In genomic region chr4:123416829-123417228, GRCm38 (mm10) we compare ENCODE assay signal across 16 mouse cellular contexts.
"Had no signal": no experiment of that assay in that cellular context is flagged by ENCODE, and none has a peak within 500 bp of the region (broad histone marks: within the 10 kb centered on the region; RNA-seq: fewer than 3 reads in every experiment).

No protein-coding gene starts in this region.

- ATAC-seq: liver, postnatal 0 days; midbrain, embryonic 13.5 days; midbrain, embryonic 15.5 days had no signal

- H3K36me3 ChIP-seq: lung, embryonic 15.5 days; midbrain, embryonic 13.5 days; midbrain, embryonic 15.5 days; neural tube, embryonic 12.5 days; stomach, embryonic 15.5 days had no signal

- H3K4me2 ChIP-seq: lung, embryonic 15.5 days; midbrain, embryonic 11.5 days; midbrain, embryonic 13.5 days; midbrain, embryonic 15.5 days; neural tube, embryonic 12.5 days; stomach, embryonic 15.5 days had no signal

- DNase-seq: liver, postnatal 0 days; lung, adult 2 months; lung, postnatal 10 days; lung, postnatal 36 days; right cerebral cortex, postnatal 14 days; thymus, postnatal 14 days; thymus, postnatal 36 days had no signal

- H3K9me3 ChIP-seq: lung, embryonic 15.5 days; megakaryocyte, embryonic 14.5 days; midbrain, embryonic 13.5 days; midbrain, embryonic 15.5 days; neural tube, embryonic 12.5 days; stomach, embryonic 15.5 days had no signal

- H3K27ac ChIP-seq: lung, embryonic 15.5 days; macrophage; midbrain, embryonic 13.5 days; midbrain, embryonic 15.5 days; neural tube, embryonic 12.5 days; stomach, embryonic 15.5 days; stomach, postnatal 0 days had no signal

- H3K4me3 ChIP-seq: lung, embryonic 15.5 days; megakaryocyte, embryonic 14.5 days; midbrain, embryonic 13.5 days; midbrain, embryonic 15.5 days; neural tube, embryonic 12.5 days; stomach, embryonic 15.5 days had no signal

- H3K9ac ChIP-seq: liver, postnatal 0 days; lung, embryonic 15.5 days; midbrain, embryonic 13.5 days; midbrain, embryonic 15.5 days; neural tube, embryonic 12.5 days; stomach, embryonic 15.5 days had no signal

- H3K27me3 ChIP-seq: lung, embryonic 15.5 days; megakaryocyte, embryonic 14.5 days; midbrain, embryonic 13.5 days; midbrain, embryonic 15.5 days; neural tube, embryonic 12.5 days; stomach, embryonic 15.5 days had no signal
